Mouse (Mus musculus) G1E (cell line): ENCODE measurements at regions not wholly inside any gene's neighbourhood (a gene's known extent, or its start where the extent isn't known, plus 50 kb on each side); places are given as distances from the start of the nearest gene placed in this dataset.

Experiments used
- ATAC-seq: 2 replicates; pipeline ENCODE4 v1.8.0; 2016; ENCODE audit warnings: mild to moderate bottlenecking; ENCODE audit not compliant: insufficient number of reproducible peaks, poor library complexity, low FRiP score, severe bottlenecking; ENCODE audit errors: extremely low read depth
- DNase-seq: peaks from one replicate; pipeline ENCODE4 v3.0.0; 2012; ENCODE audit warnings: low spot score
- H3K27me3 ChIP-seq: 2 replicates; pipeline ENCODE4 v1.6.1; 2012; ENCODE audit warnings: mild to moderate bottlenecking, low read length, inconsistent platforms; ENCODE audit not compliant: insufficient read depth
- H3K36me3 ChIP-seq: replicated peaks from 2 replicates; pipeline ENCODE3; 2012; ENCODE audit warnings: mild to moderate bottlenecking, inconsistent platforms
- H3K4me1 ChIP-seq: 2 replicates; pipeline ENCODE4 v1.6.1; 2012; ENCODE audit warnings: low read depth, low read length, inconsistent platforms, mixed read lengths; ENCODE audit not compliant: insufficient read depth
- H3K4me3 ChIP-seq: 2 replicates; pipeline ENCODE4 v1.5.1; 2012; ENCODE audit warnings: low read depth, mild to moderate bottlenecking, inconsistent platforms, low read length, moderate library complexity, mixed read lengths
- H3K9me3 ChIP-seq: replicated peaks from 2 replicates; pipeline ENCODE4 v1.6.1; 2012; ENCODE audit warnings: inconsistent platforms
- CTCF ChIP-seq: IDR thresholded peaks from 2 replicates; pipeline ENCODE4 v1.5.1; 2012; ENCODE audit warnings: low read depth, low read length, inconsistent platforms, mixed read lengths
- GATA1 ChIP-seq: IDR thresholded peaks from 2 replicates; pipeline ENCODE4 v1.6.1; 2012; ENCODE audit warnings: borderline replicate concordance, low read length, inconsistent platforms, mixed read lengths
- GATA2 ChIP-seq: IDR thresholded peaks from 2 replicates; pipeline ENCODE4 v1.6.1; 2012; ENCODE audit warnings: low read depth, low read length, inconsistent platforms, borderline replicate concordance
- POLR2AphosphoS5 ChIP-seq: IDR thresholded peaks from 2 replicates; pipeline ENCODE4 v1.6.1; 2012; ENCODE audit warnings: low read depth, low read length, inconsistent platforms; ENCODE audit not compliant: insufficient replicate concordance
- TAL1 ChIP-seq: conservative IDR thresholded peaks from 2 replicates; pipeline ENCODE4 v1.6.1; 2012; ENCODE audit warnings: low read depth, low read length, inconsistent platforms, mixed read lengths

- TF ChIP-seq POLR2AphosphoS5 = no peak
- TF ChIP-seq TAL1 = no peak
- TF ChIP-seq GATA2 = no peak
- no peaks in the 10 kb centered on the region for H3K4me1 ChIP-seq
- H3K4me3 ChIP-seq = no peak overlapping the region
- no peaks in the 10 kb centered on the region for H3K9me3 ChIP-seq
- no peak for ATAC-seq
- 0 out of 2 replicates have a peak, but pooled peaks cover 2% of the 10 kb centered on the region for H3K27me3 ChIP-seq
- DNase-seq = no peak
- H3K36me3 ChIP-seq = no peaks in the 10 kb centered on the region
Observed at GRCm38 (mm10) chr2:46440038-46440437, 1322.8 kb upstream of the Zeb2 start.

GRCm38 (mm10) chr2:46418281-46418680 lies 1301.1 kb upstream of the Zeb2 start:
- no peak overlapping the region for H3K4me3 ChIP-seq
- TF ChIP-seq GATA1 = no peak
- TF ChIP-seq GATA2 = no peak
- TF ChIP-seq POLR2AphosphoS5 = no peak
- TF ChIP-seq TAL1 = no peak
- no peak for TF ChIP-seq CTCF
- ATAC-seq = no peak
- H3K27me3 ChIP-seq = no peaks in the 10 kb centered on the region
- no peaks in the 10 kb centered on the region for H3K4me1 ChIP-seq
- H3K36me3 ChIP-seq = no peaks in the 10 kb centered on the region
- H3K9me3 ChIP-seq = no peaks in the 10 kb centered on the region
- no peak for DNase-seq

- Histone ChIP-seq H3K4me1 (no peaks in the 10 kb centered on the region), H3K36me3 (no peaks in the 10 kb centered on the region), H3K27me3 (no peaks in the 10 kb centered on the region), H3K9me3 (no peaks in the 10 kb centered on the region), H3K4me3 (no peak overlapping the region)
- TF ChIP-seq TAL1 (no peak), CTCF (no peak), GATA2 (no peak), GATA1 (no peak), POLR2AphosphoS5 (no peak)
- ATAC-seq = no peak
- no peak for DNase-seq
Observed at GRCm38 (mm10) chr2:46402373-46403114, 1285.3 kb upstream of the Zeb2 start.

- Histone ChIP-seq H3K4me3 (no peak overlapping the region), H3K36me3 (no peaks in the 10 kb centered on the region), H3K27me3 (no peaks in the 10 kb centered on the region), H3K9me3 (no peaks in the 10 kb centered on the region), H3K4me1 (no peaks in the 10 kb centered on the region)
- DNase-seq (no peak), ATAC-seq (no peak)
- TF ChIP-seq CTCF (no peak), TAL1 (no peak), POLR2AphosphoS5 (no peak), GATA1 (no peak), GATA2 (no peak)
Observed at GRCm38 (mm10) chr2:46394161-46394560, 1277.0 kb upstream of the Zeb2 start.

- TF ChIP-seq CTCF = no peak
- TF ChIP-seq GATA1 = no peak
- no peak for TF ChIP-seq GATA2
- TF ChIP-seq POLR2AphosphoS5 = no peak
- TF ChIP-seq TAL1 = no peak
- DNase-seq (no peak), ATAC-seq (no peak)
Observed at GRCm38 (mm10) chr2:46372847-46373461, 1255.8 kb upstream of the Zeb2 start.

GRCm38 (mm10) chr2:46371755-46372154 lies 1254.6 kb upstream of the Zeb2 start:
- TF ChIP-seq GATA2 (no peak), POLR2AphosphoS5 (no peak), TAL1 (no peak), GATA1 (no peak), CTCF (no peak)
- no peak overlapping the region for H3K4me3 ChIP-seq
- H3K9me3 ChIP-seq = no peaks in the 10 kb centered on the region
- no peak for ATAC-seq
- H3K36me3 ChIP-seq = no peaks in the 10 kb centered on the region
- peaks cover 28% of the 10 kb centered on the region for H3K4me1 ChIP-seq
- H3K27me3 ChIP-seq = no peaks in the 10 kb centered on the region
- no peak for DNase-seq

More at GRCm38 (mm10) chr2:46372847-46373461, 1255.8 kb upstream of the Zeb2 start:
- Histone ChIP-seq H3K36me3 (no peaks in the 10 kb centered on the region), H3K4me1 (peaks cover 28% of the 10 kb centered on the region), H3K4me3 (no peak overlapping the region), H3K9me3 (no peaks in the 10 kb centered on the region), H3K27me3 (no peaks in the 10 kb centered on the region)
